Mouse (Mus musculus) heart, embryonic 16.5 days (tissue): ENCODE measurements around the gene Ak9. TPM values are rescaled to one million over a fixed set of nuclear protein-coding genes. Genes with fewer than 3 reads are reported as not detected.

ENCODE experiments used
- ATAC-seq: fragments of 200-750 bp; cut with Nextera tagmentation; replicated peaks from 2 replicates; pipeline ENCODE4 v1.8.0; 2017; ENCODE audit warnings: moderate number of reproducible peaks; ENCODE audit not compliant: insufficient read depth, low FRiP score; ENCODE audit errors: extremely low read depth
- H3K27ac ChIP-seq: fragments of 300-500 bp; sonication (generic); 2 replicates; pipeline ENCODE4 v1.5.1; 2014; ENCODE audit warnings: mild to moderate bottlenecking, low read length, control low read depth, moderate library complexity
- H3K27me3 ChIP-seq: fragments of 300-500 bp; sonication (generic); 2 replicates; pipeline ENCODE4 v1.6.1; 2014; ENCODE audit warnings: low read length, mixed read lengths; ENCODE audit not compliant: control insufficient read depth, insufficient read depth
- H3K36me3 ChIP-seq: fragments of 300-500 bp; sonication (generic); 2 replicates; pipeline ENCODE4 v1.6.1; 2014; ENCODE audit not compliant: control insufficient read depth, insufficient read depth
- H3K4me1 ChIP-seq: fragments of 300-500 bp; sonication (generic); 2 replicates; pipeline ENCODE4 v1.6.1; 2014; ENCODE audit warnings: low read length, mixed read lengths; ENCODE audit not compliant: control insufficient read depth, insufficient read depth
- H3K4me2 ChIP-seq: fragments of 300-500 bp; sonication (generic); 2 replicates; pipeline ENCODE4 v1.6.1; 2014; ENCODE audit warnings: low read depth, mild to moderate bottlenecking, control low read depth, low read length
- H3K4me3 ChIP-seq: fragments of 300-500 bp; sonication (generic); 2 replicates; pipeline ENCODE4 v1.5.1; 2014; ENCODE audit warnings: mild to moderate bottlenecking, control low read depth, low read length
- H3K9ac ChIP-seq: fragments of 300-500 bp; sonication (generic); 2 replicates; pipeline ENCODE4 v1.6.1; 2014; ENCODE audit warnings: low read length, control low read depth
- H3K9me3 ChIP-seq: fragments of 300-500 bp; sonication (generic); replicated peaks from 2 replicates; pipeline ENCODE4 v1.6.1; 2016; ENCODE audit warnings: low read length; ENCODE audit not compliant: control insufficient read depth
- WGBS: fragments of 180-500 bp; shearing (Covaris S2); extraction: QIAGEN DNeasy Blood & Tissue Kit; methylation state at CpG from one replicate; pipeline ENCODE4 v1.1.7; 2014; 5-methylcytosine and 5-hydroxymethylcytosine counted together
- polyA plus RNA-seq: library from polyadenylated mRNA; unstranded; fragments of >200 nt; fragmentation: Nextera tagmentation; extraction: Ambion mirVana; gene quantifications from 2 replicates; pipeline ENCODE4 v1.2.1, GENCODE M21; 2015

The Ak9 gene
- polyA plus RNA-seq, 1 experiment from 2014 or later = 0.26 TPM

GRCm38 (mm10) chr10:41452791-41453190 is 149.0 kb downstream of the Ak9 start:
- Histone ChIP-seq H3K4me1 (peaks cover 27% of the 10 kb centered on the region), H3K36me3 (peaks cover 17% of the 10 kb centered on the region), H3K27me3 (no peaks in the 10 kb centered on the region), H3K9me3 (no peaks in the 10 kb centered on the region), H3K27ac (no peak overlapping the region), H3K4me3 (no peak overlapping the region), H3K4me2 (no peak overlapping the region), H3K9ac (no peak overlapping the region)
- WGBS = 87% methylated on average over 3 of the region's 3 CpGs
- no peak for ATAC-seq

GRCm38 (mm10) chr10:41459990-41460389 is 156.2 kb downstream of the Ak9 start:
- H3K4me2 ChIP-seq = no peak overlapping the region
- H3K4me1 ChIP-seq = peaks cover 16% of the 10 kb centered on the region
- H3K9ac ChIP-seq = no peak overlapping the region
- WGBS = 75% methylated on average over 4 of the region's 4 CpGs
- H3K36me3 ChIP-seq = peaks cover 19% of the 10 kb centered on the region
- H3K4me3 ChIP-seq = no peak overlapping the region
- H3K27ac ChIP-seq = no peak overlapping the region
- no peak for ATAC-seq
- no peaks in the 10 kb centered on the region for H3K9me3 ChIP-seq
- no peaks in the 10 kb centered on the region for H3K27me3 ChIP-seq

- Histone ChIP-seq H3K9ac (no peak overlapping the region), H3K9me3 (no peaks in the 10 kb centered on the region), H3K27me3 (no peaks in the 10 kb centered on the region), H3K27ac (no peak overlapping the region), H3K36me3 (peaks cover 21% of the 10 kb centered on the region), H3K4me3 (no peak overlapping the region), H3K4me1 (peaks cover 16% of the 10 kb centered on the region), H3K4me2 (no peak overlapping the region)
- WGBS = 15% methylated on average over 2 of the region's 2 CpGs
- ATAC-seq = no peak
Measured at GRCm38 (mm10) chr10:41460501-41460900, 156.7 kb downstream of the Ak9 start.

GRCm38 (mm10) chr10:41461057-41461722 is 157.4 kb downstream of the Ak9 start:
- Histone ChIP-seq H3K4me3 (no peak overlapping the region), H3K9ac (no peak overlapping the region), H3K27ac (no peak overlapping the region), H3K4me2 (no peak overlapping the region), H3K36me3 (peaks cover 18% of the 10 kb centered on the region), H3K9me3 (no peaks in the 10 kb centered on the region), H3K27me3 (no peaks in the 10 kb centered on the region), H3K4me1 (peaks cover 13% of the 10 kb centered on the region)
- WGBS = 86% methylated on average over 3 of the region's 3 CpGs
- ATAC-seq = no peak

DNA sequence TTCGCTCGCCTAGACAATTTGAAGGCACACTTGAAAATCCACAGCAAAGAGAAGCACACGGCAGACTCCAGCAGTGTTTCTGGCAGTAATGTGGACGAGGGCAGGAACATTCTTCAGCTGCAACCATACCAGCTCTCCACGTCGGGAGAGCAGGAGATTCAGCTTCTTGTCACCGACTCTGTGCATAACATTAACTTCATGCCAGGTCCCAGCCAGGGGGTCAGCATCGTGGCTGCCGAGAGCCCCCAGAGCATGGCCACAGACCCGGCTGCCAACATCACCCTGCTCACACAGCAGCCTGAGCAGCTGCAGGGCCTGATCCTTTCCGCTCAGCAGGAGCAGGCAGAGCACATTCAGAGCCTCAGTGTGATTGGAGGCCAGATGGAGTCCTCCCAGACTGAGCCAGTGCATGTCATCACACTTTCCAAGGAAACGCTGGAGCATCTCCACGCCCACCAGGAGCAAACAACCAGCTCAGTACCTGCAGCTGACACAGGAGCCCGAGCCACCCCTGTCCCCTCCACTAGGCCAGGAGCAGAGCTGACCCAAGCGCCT is 160.7 kb downstream of the Ak9 start:
- ATAC-seq = no peak
- Histone ChIP-seq H3K4me3 (no peak overlapping the region), H3K36me3 (peaks cover 14% of the 10 kb centered on the region), H3K9me3 (no peaks in the 10 kb centered on the region), H3K4me2 (no peak overlapping the region), H3K27ac (no peak overlapping the region), H3K9ac (no peak overlapping the region), H3K27me3 (no peaks in the 10 kb centered on the region), H3K4me1 (peaks cover 7% of the 10 kb centered on the region)
- 62% methylated on average over 15 of the region's 15 CpGs for WGBS

- no peak for ATAC-seq
- WGBS = 68% methylated on average over 6 of the region's 6 CpGs
- no peak overlapping the region for H3K4me3 ChIP-seq
Measured at GRCm38 (mm10) chr10:41467325-41467724, 163.5 kb downstream of the Ak9 start.

GRCm38 (mm10) chr10:41470693-41471092 is 166.9 kb downstream of the Ak9 start:
- H3K27ac ChIP-seq = no peak overlapping the region
- no peak for ATAC-seq
- 0 out of 2 replicates have a peak, but pooled peaks cover 3% of the 10 kb centered on the region for H3K36me3 ChIP-seq
- no peak overlapping the region for H3K4me2 ChIP-seq
- H3K27me3 ChIP-seq = no peaks in the 10 kb centered on the region
- no peak overlapping the region for H3K4me3 ChIP-seq
- WGBS = 88% methylated on average over 3 of the region's 3 CpGs
- no peak overlapping the region for H3K9ac ChIP-seq
- peaks cover 29% of the 10 kb centered on the region for H3K4me1 ChIP-seq
- H3K9me3 ChIP-seq = no peaks in the 10 kb centered on the region

More at GRCm38 (mm10) chr10:41467325-41467724, 163.5 kb downstream of the Ak9 start:
- no peak overlapping the region for H3K9ac ChIP-seq
- no peak overlapping the region for H3K27ac ChIP-seq
- H3K4me2 ChIP-seq = no peak overlapping the region
- peaks cover 4% of the 10 kb centered on the region for H3K4me1 ChIP-seq
- no peaks in the 10 kb centered on the region for H3K27me3 ChIP-seq
- H3K9me3 ChIP-seq = no peaks in the 10 kb centered on the region
- H3K36me3 ChIP-seq = peaks cover 14% of the 10 kb centered on the region

DNA sequence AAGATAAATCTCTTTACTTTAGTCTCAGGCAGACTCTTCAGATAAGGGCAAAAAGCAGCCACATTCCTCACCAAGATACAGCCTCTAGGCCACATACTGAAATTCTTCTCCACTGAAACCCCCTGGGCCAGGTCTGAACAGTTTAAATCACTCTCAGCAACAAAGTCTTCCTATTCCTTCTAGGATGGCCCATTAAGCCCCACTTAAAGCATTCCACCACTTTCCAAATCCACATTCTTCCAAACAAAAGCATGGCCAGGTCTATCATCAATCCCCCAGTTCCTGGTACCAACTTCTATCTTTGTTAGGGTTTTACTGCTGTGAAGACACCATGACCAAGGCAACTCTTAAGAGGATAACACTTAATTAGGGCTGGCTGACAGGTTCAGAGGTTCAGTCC is 168.8 kb downstream of the Ak9 start:
- no peak overlapping the region for H3K4me2 ChIP-seq
- H3K27ac ChIP-seq = no peak overlapping the region
- peaks cover 35% of the 10 kb centered on the region for H3K4me1 ChIP-seq
- no peaks in the 10 kb centered on the region for H3K9me3 ChIP-seq
- H3K36me3 ChIP-seq = 0 out of 2 replicates have a peak, but pooled peaks cover 3% of the 10 kb centered on the region
- no peak overlapping the region for H3K9ac ChIP-seq
- H3K4me3 ChIP-seq = no peak overlapping the region
- no peak for ATAC-seq
- H3K27me3 ChIP-seq = no peaks in the 10 kb centered on the region

- H3K4me3 ChIP-seq = no peak overlapping the region
- no peaks in the 10 kb centered on the region for H3K27me3 ChIP-seq
- H3K36me3 ChIP-seq = 0 out of 2 replicates have a peak, but pooled peaks cover under 1% of the 10 kb centered on the region
- no peak overlapping the region for H3K9ac ChIP-seq
- H3K4me1 ChIP-seq = peaks cover 40% of the 10 kb centered on the region
- H3K4me2 ChIP-seq = no peak overlapping the region
- no peaks in the 10 kb centered on the region for H3K9me3 ChIP-seq
- ATAC-seq = no peak
- H3K27ac ChIP-seq = peak overlapping the region; percentile 90
- 76% methylated on average over 5 of the region's 5 CpGs for WGBS
Measured at GRCm38 (mm10) chr10:41472962-41473481, 169.2 kb downstream of the Ak9 start.
